Mouse (Mus musculus): ENCODE measurements around the gene Eipr1. TPM values are rescaled to one million over a fixed set of nuclear protein-coding genes. Genes with fewer than 3 reads are reported as not detected.
"Not testable (repeated sequence)": the region's sequence is repeated elsewhere in the genome, so short reads cannot be mapped to it uniquely, and the experiment has no call there.

The Eipr1 gene
- polyA plus RNA-seq, 1 experiment from 2014 or later: 25.6 TPM

- TF ChIP-seq CTCF (IDR thresholded peaks at IDR 0.05): no peak
- no peak for ATAC-seq
Observed at GRCm38 (mm10) chr12:28909851-28910250, 158.2 kb downstream of the Eipr1 start.

GRCm38 (mm10) chr12:28910568-28910967, 159.0 kb downstream of the Eipr1 start:
- POLR2A ChIA-PET: no interaction called here
- no peaks in the 10 kb centered on the region for H3K27me3 ChIP-seq
- CTCF ChIA-PET: no interaction called here
- no peak for TF ChIP-seq CTCF (IDR thresholded peaks at IDR 0.05)
- DNase-seq (ENCODE audit: low read depth, low spot score): no peak
- in situ Hi-C loops (cut with MboI; ENCODE audit: low pct_unique_long_range_greater_than_20kb): no loop called here
- no peak for ATAC-seq

More at GRCm38 (mm10) chr12:28909851-28910250, 158.2 kb downstream of the Eipr1 start:
- POLR2A ChIA-PET: no interaction called here
- no peaks in the 10 kb centered on the region for H3K27me3 ChIP-seq
- CTCF ChIA-PET: no interaction called here
- no peak for DNase-seq (ENCODE audit: low read depth, low spot score)
- in situ Hi-C loops (cut with MboI; ENCODE audit: low pct_unique_long_range_greater_than_20kb): no loop called here

- no peak for ATAC-seq
- POLR2A ChIA-PET: no interaction called here
- in situ Hi-C loops (cut with MboI; ENCODE audit: low pct_unique_long_range_greater_than_20kb): no loop called here
- no peak for DNase-seq (ENCODE audit: low read depth, low spot score)
- no peaks in the 10 kb centered on the region for H3K27me3 ChIP-seq
- CTCF ChIA-PET: no interaction called here
- TF ChIP-seq CTCF (IDR thresholded peaks at IDR 0.05): no peak
Observed at GRCm38 (mm10) chr12:28912351-28912936, 160.8 kb downstream of the Eipr1 start.

- DNase-seq (ENCODE audit: low read depth, low spot score): no peak
- no peak for TF ChIP-seq CTCF (IDR thresholded peaks at IDR 0.05)
- ChIA-PET CTCF (no interaction called here), POLR2A (no interaction called here)
- no peaks in the 10 kb centered on the region for H3K27me3 ChIP-seq
- in situ Hi-C loops (cut with MboI; ENCODE audit: low pct_unique_long_range_greater_than_20kb): no loop called here
- no peak for ATAC-seq
Observed at GRCm38 (mm10) chr12:28913099-28913498, 161.5 kb downstream of the Eipr1 start.

- DNase-seq (ENCODE audit: low read depth, low spot score); in situ Hi-C loops (cut with MboI; ENCODE audit: low pct_unique_long_range_greater_than_20kb); H3K27me3 ChIP-seq; ATAC-seq; POLR2A ChIA-PET: not testable (repeated sequence)
- CTCF ChIA-PET: interaction anchor here (0.9 kb wide), 1 partner anchor 10 kb away, joined by 3 read pairs; no protein-coding TSS in a partner anchor
Observed at GRCm38 (mm10) chr12:28914056-28914455, 162.5 kb downstream of the Eipr1 start.

Other genes with a start within 250 kb of the Eipr1 start
- gene Dcdc2c, start 199.4 kb upstream of the Eipr1 start, polyA plus RNA-seq (2021): 0.06 TPM
- gene Allc, start 169.3 kb upstream of the Eipr1 start, polyA plus RNA-seq (2021): not detected
- 0.06 TPM for gene Colec11, start 128.4 kb upstream of the Eipr1 start, polyA plus RNA-seq (2021)
- gene Rps7, start 115.8 kb upstream of the Eipr1 start, polyA plus RNA-seq (2021): 526 TPM
- gene Rnaseh1, start 102.2 kb upstream of the Eipr1 start, polyA plus RNA-seq (2021): 19.7 TPM
- gene Adi1, start 76.6 kb upstream of the Eipr1 start, polyA plus RNA-seq (2021): 114 TPM
- gene Trappc12, start 1.3 kb upstream of the Eipr1 start, polyA plus RNA-seq (2021): 25.6 TPM